Mouse (Mus musculus): ENCODE measurements around the gene Asic1. TPM values are rescaled to one million over a fixed set of nuclear protein-coding genes. Genes with fewer than 3 reads are reported as not detected.
"Not testable (repeated sequence)": the region's sequence is repeated elsewhere in the genome, so short reads cannot be mapped to it uniquely, and the experiment has no call there.

Asic1 gene
- polyA plus RNA-seq, 1 experiment from 2014 or later, result 45.1 TPM

DNA sequence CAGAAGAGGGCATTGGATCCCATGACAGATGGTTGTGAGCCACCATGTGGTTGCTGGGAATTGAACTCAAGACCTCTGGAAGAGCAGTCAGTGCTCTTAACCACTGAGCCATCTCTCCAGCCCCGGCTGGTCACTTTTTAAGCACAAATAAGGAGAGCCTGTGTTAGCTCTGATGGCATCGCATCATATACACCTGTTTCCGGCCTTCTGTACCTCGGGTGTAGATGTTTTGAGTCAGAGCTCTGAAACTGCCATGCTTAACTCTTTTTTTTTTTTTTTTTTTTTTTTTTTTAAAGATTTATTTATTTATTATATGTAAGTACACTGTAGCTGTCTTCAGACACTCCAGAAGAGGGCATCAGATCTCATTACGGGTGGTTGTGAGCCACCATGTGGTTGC lies 56.9 kb downstream of the Asic1 start:
- WGBS, result over 99% methylated on average over 4 of the region's 5 CpGs
- H3K9me3 ChIP-seq (ENCODE audit: control insufficient read depth, low read length); H3K36me3 ChIP-seq (ENCODE audit: control insufficient read depth, insufficient read depth, low read length); H3K4me2 ChIP-seq (ENCODE audit: low read length); H3K27me3 ChIP-seq (replicated peaks; ENCODE audit: control insufficient read depth, insufficient read depth, low read length); H3K4me3 ChIP-seq (ENCODE audit: low read length); H3K9ac ChIP-seq (ENCODE audit: low read depth, low read length); H3K27ac ChIP-seq (ENCODE audit: low read depth, low read length); ATAC-seq: not testable (repeated sequence)
- H3K4me1 ChIP-seq (ENCODE audit: control insufficient read depth, insufficient read depth, low read depth, low read length), result peaks cover 25% of the 10 kb centered on the region

DNA sequence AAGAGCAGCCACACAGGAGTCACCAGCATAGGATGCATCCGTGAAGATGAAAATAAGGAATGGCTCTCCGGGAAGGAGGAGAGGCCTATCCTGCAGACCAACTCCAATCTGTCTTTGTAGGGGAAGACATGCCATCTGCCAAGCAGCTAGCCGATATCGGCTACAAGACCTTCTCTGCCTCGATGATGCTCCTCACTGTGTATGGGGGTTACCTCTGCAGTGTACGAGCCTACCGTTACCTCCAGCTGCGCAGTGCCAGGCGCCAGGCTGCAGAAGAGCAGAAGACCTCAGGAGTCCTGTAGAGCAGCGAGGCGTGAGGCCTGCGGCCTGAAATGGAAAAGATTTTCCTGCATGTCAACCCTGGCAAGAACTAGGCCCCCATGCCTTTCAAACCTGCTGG lies 57.4 kb downstream of the Asic1 start:
- no peak for ATAC-seq
- Histone ChIP-seq H3K27ac (ENCODE audit: low read depth, low read length) (no peak overlapping the region), H3K4me1 (ENCODE audit: control insufficient read depth, insufficient read depth, low read depth, low read length) (peaks cover 25% of the 10 kb centered on the region), H3K4me3 (ENCODE audit: low read length) (no peak overlapping the region), H3K36me3 (ENCODE audit: control insufficient read depth, insufficient read depth, low read length) (peaks cover 10% of the 10 kb centered on the region; the same call in 1 of the 2 replicates), H3K4me2 (ENCODE audit: low read length) (no peak overlapping the region), H3K27me3 (replicated peaks; ENCODE audit: control insufficient read depth, insufficient read depth, low read length) (no peaks in the 10 kb centered on the region), H3K9me3 (ENCODE audit: control insufficient read depth, low read length) (no peaks in the 10 kb centered on the region), H3K9ac (ENCODE audit: low read depth, low read length) (no peak overlapping the region)
- WGBS, result 95% methylated on average over 12 of the region's 12 CpGs

DNA sequence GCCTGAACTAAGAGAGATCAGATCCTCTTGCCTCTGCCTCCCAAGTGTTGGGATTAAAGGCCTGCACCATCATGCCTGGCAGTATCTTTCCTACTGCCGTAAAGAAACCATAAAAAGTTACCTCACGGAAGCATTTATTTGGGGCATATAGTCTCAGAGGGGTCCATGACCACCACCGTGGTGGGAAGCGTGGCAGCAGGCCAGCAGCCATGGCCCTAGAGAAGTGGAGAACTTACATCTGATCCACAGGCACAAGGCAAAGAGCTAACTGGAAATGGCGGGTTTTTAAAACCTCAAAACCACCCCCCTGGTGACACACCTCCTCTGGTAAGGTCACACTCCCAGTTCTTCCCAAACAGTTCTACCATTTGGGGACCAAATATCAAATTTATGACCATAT lies 58.0 kb downstream of the Asic1 start:
- no peak overlapping the region for H3K4me2 ChIP-seq (ENCODE audit: low read length)
- 88% methylated on average over 5 of the region's 5 CpGs for WGBS
- no peak overlapping the region for H3K27ac ChIP-seq (ENCODE audit: low read depth, low read length)
- H3K36me3 ChIP-seq (ENCODE audit: control insufficient read depth, insufficient read depth, low read length), result peaks cover 10% of the 10 kb centered on the region
- no peak overlapping the region for H3K4me3 ChIP-seq (ENCODE audit: low read length)
- H3K27me3 ChIP-seq (replicated peaks; ENCODE audit: control insufficient read depth, insufficient read depth, low read length), result no peaks in the 10 kb centered on the region
- H3K9ac ChIP-seq (ENCODE audit: low read depth, low read length), result no peak overlapping the region
- no peaks in the 10 kb centered on the region for H3K9me3 ChIP-seq (ENCODE audit: control insufficient read depth, low read length)
- no peak for ATAC-seq
- peaks cover 24% of the 10 kb centered on the region for H3K4me1 ChIP-seq (ENCODE audit: control insufficient read depth, insufficient read depth, low read depth, low read length)

DNA sequence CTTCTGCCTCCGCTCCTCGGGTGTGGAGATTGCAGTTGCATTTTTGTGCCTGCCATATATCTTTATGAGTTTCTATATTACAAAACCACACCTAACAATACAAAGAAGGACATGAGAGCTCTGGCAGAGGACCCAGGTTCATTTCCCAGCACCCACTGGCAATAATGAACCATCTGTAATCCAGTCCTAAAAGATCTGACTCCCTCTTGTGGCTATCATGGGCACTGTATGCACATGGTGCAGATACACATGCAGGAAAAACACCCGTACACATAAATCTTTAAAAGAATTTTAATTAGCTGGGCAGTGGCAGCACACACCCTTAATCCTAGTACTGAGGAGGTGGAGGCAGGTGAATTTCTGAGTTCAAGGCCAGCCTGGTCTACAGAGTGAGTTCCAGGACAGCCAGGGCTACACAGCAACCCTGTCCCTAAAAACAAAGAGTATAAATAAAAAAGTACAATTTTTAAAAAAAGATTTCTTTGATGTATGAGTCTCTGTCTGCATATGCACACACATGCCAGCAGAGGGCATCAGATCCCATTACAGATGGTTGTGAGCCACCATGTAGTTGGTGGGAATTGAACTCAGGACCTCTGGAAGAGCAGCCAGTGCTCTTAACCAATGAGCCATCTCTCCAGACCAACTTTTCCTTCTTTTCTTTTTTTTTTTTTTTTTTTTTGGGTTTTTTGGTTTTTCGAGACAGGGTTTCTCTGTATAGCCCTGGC lies 59.1 kb downstream of the Asic1 start:
- WGBS, result over 99% methylated on average over 3 of the region's 4 CpGs
- no peak overlapping the region for H3K4me2 ChIP-seq (ENCODE audit: low read length)
- no peak overlapping the region for H3K9ac ChIP-seq (ENCODE audit: low read depth, low read length)
- H3K4me1 ChIP-seq (ENCODE audit: control insufficient read depth, insufficient read depth, low read depth, low read length), result peaks cover 15% of the 10 kb centered on the region
- H3K4me3 ChIP-seq (ENCODE audit: low read length), result no peak overlapping the region
- no peak overlapping the region for H3K27ac ChIP-seq (ENCODE audit: low read depth, low read length)
- H3K27me3 ChIP-seq (replicated peaks; ENCODE audit: control insufficient read depth, insufficient read depth, low read length), result no peaks in the 10 kb centered on the region
- H3K36me3 ChIP-seq (ENCODE audit: control insufficient read depth, insufficient read depth, low read length), result peaks cover 11% of the 10 kb centered on the region
- no peaks in the 10 kb centered on the region for H3K9me3 ChIP-seq (ENCODE audit: control insufficient read depth, low read length)
- ATAC-seq, result no peak

DNA sequence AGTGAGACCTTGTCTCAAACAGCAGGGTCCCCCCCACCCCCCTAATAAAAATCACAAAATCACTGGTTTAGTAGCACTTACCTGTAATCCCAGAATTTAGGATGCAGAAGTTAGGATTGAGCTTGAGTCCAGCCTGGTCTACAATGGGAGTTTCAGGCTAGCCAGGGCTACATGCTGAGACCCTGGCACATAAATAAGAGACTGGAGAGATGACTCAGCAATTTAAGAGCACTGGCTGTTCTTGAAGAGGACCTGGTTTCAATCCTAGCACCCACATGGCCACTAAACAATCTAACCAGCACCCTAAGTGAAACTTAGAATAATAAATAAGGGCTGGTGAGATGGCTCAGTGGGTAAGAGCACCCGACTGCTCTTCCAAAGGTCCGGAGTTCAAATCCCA lies 61.0 kb downstream of the Asic1 start:
- no peak overlapping the region for H3K4me2 ChIP-seq (ENCODE audit: low read length)
- H3K4me3 ChIP-seq (ENCODE audit: low read length), result no peak overlapping the region
- no peaks in the 10 kb centered on the region for H3K27me3 ChIP-seq (replicated peaks; ENCODE audit: control insufficient read depth, insufficient read depth, low read length)
- no peak for ATAC-seq
- H3K9me3 ChIP-seq (ENCODE audit: control insufficient read depth, low read length), result no peaks in the 10 kb centered on the region
- peaks cover 6% of the 10 kb centered on the region for H3K4me1 ChIP-seq (ENCODE audit: control insufficient read depth, insufficient read depth, low read depth, low read length)
- H3K9ac ChIP-seq (ENCODE audit: low read depth, low read length), result no peak overlapping the region
- WGBS, result 100% methylated on average over 2 of the region's 2 CpGs
- H3K36me3 ChIP-seq (ENCODE audit: control insufficient read depth, insufficient read depth, low read length), result peaks cover 22% of the 10 kb centered on the region
- no peak overlapping the region for H3K27ac ChIP-seq (ENCODE audit: low read depth, low read length)

DNA sequence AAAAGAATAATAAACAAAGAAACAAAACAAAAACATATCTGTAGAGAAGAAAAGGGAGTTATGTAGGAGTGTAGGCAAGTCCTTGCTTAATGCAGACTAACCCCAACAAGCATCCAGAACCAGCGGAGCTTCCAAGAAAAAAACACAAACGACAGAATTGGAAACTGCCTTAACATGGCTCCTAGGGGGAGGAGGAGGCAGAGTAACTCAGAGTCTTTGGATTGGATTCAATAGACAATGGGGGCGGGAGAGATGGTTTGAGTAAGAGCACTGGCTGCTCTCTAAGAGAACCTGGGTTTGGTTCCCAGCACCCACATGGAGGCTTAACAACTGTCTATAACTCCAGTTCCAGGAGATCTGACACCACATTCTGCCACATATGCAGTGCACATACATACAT lies 61.5 kb downstream of the Asic1 start:
- Histone ChIP-seq H3K9me3 (ENCODE audit: control insufficient read depth, low read length) (no peaks in the 10 kb centered on the region), H3K4me1 (ENCODE audit: control insufficient read depth, insufficient read depth, low read depth, low read length) (peaks cover 1% of the 10 kb centered on the region), H3K27me3 (replicated peaks; ENCODE audit: control insufficient read depth, insufficient read depth, low read length) (no peaks in the 10 kb centered on the region), H3K4me3 (ENCODE audit: low read length) (no peak overlapping the region), H3K36me3 (ENCODE audit: control insufficient read depth, insufficient read depth, low read length) (peaks cover 27% of the 10 kb centered on the region), H3K27ac (ENCODE audit: low read depth, low read length) (no peak overlapping the region), H3K9ac (ENCODE audit: low read depth, low read length) (no peak overlapping the region), H3K4me2 (ENCODE audit: low read length) (no peak overlapping the region)
- whole genome bisulfite sequencing, result 95% methylated on average over 3 of the region's 3 CpGs
- ATAC-seq, result no peak

DNA sequence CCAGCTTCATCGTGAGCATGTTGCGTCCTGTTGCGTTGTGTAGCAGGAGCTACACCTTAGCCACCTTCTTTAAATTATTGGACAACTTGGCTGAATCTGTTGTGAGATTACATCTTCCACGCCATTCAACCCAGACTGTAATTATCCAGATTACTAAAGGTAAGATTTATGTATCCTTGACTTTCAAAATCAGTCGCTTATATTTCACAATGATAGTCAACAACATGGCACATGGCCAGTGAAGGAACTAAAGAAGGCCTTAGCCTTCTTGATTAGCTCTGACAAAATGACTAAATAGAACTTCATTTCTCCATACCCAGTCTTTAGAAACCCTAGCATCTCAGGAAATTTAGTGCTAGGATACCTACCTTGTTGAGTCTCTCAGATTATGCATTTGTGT lies 63.0 kb downstream of the Asic1 start:
- 95% methylated on average over 5 of the region's 5 CpGs for WGBS
- Histone ChIP-seq H3K9ac (ENCODE audit: low read depth, low read length) (no peak overlapping the region), H3K27me3 (replicated peaks; ENCODE audit: control insufficient read depth, insufficient read depth, low read length) (no peaks in the 10 kb centered on the region), H3K9me3 (ENCODE audit: control insufficient read depth, low read length) (no peaks in the 10 kb centered on the region), H3K27ac (ENCODE audit: low read depth, low read length) (no peak overlapping the region), H3K4me2 (ENCODE audit: low read length) (no peak overlapping the region), H3K36me3 (ENCODE audit: control insufficient read depth, insufficient read depth, low read length) (peaks cover 28% of the 10 kb centered on the region), H3K4me1 (ENCODE audit: control insufficient read depth, insufficient read depth, low read depth, low read length) (no peaks in the 10 kb centered on the region), H3K4me3 (ENCODE audit: low read length) (no peak overlapping the region)
- no peak for ATAC-seq

DNA sequence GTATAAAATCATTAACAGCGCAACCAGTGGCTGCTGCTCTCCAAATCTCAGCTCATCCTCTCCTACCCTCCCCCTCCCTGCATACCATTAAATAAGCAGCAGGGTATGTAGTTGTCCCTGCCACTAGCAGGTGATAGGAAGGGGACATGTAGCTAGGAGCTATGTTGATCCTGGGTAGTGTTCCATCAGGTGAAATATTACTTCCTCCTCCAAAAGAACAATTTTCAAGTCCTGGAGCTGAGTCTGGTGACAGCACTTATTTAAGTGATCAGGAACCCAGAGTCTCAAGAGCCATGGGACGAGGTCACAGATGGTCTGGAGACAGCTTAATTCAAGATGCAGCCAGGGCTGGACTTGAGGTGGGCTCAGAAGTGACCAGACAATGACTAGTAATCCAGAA lies 65.5 kb downstream of the Asic1 start:
- Histone ChIP-seq H3K27me3 (replicated peaks; ENCODE audit: control insufficient read depth, insufficient read depth, low read length) (no peaks in the 10 kb centered on the region), H3K9me3 (ENCODE audit: control insufficient read depth, low read length) (no peaks in the 10 kb centered on the region), H3K4me1 (ENCODE audit: control insufficient read depth, insufficient read depth, low read depth, low read length) (no peaks in the 10 kb centered on the region), H3K36me3 (ENCODE audit: control insufficient read depth, insufficient read depth, low read length) (peaks cover 33% of the 10 kb centered on the region), H3K4me3 (ENCODE audit: low read length) (no peak overlapping the region), H3K9ac (ENCODE audit: low read depth, low read length) (no peak overlapping the region), H3K27ac (ENCODE audit: low read depth, low read length) (no peak overlapping the region), H3K4me2 (ENCODE audit: low read length) (no peak overlapping the region)
- no peak for ATAC-seq
- 89% methylated on average over 2 of the region's 2 CpGs for WGBS

DNA sequence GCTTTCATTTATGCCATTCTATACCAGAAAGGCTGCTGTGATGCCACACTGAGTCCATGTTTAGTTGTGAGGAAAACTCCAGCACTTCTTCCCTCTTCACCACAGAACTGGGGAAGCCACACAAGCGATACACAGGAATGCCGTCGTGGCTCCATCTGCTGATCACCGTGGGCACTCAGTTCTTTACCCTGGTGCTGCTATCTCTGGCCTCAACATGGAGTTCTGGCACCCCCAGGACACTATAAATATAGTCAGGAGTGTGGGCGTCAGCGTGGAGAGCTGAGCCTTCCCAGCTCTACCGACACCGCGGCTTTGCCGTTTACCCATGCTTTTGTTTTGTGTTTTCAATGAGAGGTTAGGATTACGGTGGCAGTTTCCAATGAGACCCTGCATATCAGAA lies 66.5 kb downstream of the Asic1 start:
- 93% methylated on average over 11 of the region's 11 CpGs for WGBS
- H3K4me3 ChIP-seq (ENCODE audit: low read length), result no peak overlapping the region
- H3K9ac ChIP-seq (ENCODE audit: low read depth, low read length), result no peak overlapping the region
- no peaks in the 10 kb centered on the region for H3K4me1 ChIP-seq (ENCODE audit: control insufficient read depth, insufficient read depth, low read depth, low read length)
- no peak for ATAC-seq
- no peaks in the 10 kb centered on the region for H3K9me3 ChIP-seq (ENCODE audit: control insufficient read depth, low read length)
- H3K27me3 ChIP-seq (replicated peaks; ENCODE audit: control insufficient read depth, insufficient read depth, low read length), result no peaks in the 10 kb centered on the region
- no peak overlapping the region for H3K4me2 ChIP-seq (ENCODE audit: low read length)
- no peak overlapping the region for H3K27ac ChIP-seq (ENCODE audit: low read depth, low read length)
- H3K36me3 ChIP-seq (ENCODE audit: control insufficient read depth, insufficient read depth, low read length), result peaks cover 38% of the 10 kb centered on the region
